Mouse (Mus musculus) intestine, embryonic 14.5 days (tissue): ENCODE measurements at regions not wholly inside any gene's neighbourhood (a gene's known extent, or its start where the extent isn't known, plus 50 kb on each side); places are given as distances from the start of the nearest gene placed in this dataset.

Experiments
- ATAC-seq: fragments of 200-750 bp; cut with Nextera tagmentation; replicated peaks from 2 replicates; pipeline ENCODE4 v1.8.0; 2017; ENCODE audit warnings: low read depth, moderate number of reproducible peaks, moderate TSS enrichment, moderate library complexity; ENCODE audit not compliant: low FRiP score, low TSS enrichment
- DNase-seq: peaks from one replicate; pipeline ENCODE4 v3.0.0-alpha.2; 2018; ENCODE audit warnings: low spot score
- H3K27ac ChIP-seq: fragments of 300-500 bp; sonication (generic); 2 replicates; pipeline ENCODE4 v1.5.1; 2014; ENCODE audit warnings: low read depth, mild to moderate bottlenecking, control low read depth
- H3K27me3 ChIP-seq: fragments of 300-500 bp; sonication (generic); replicated peaks from 2 replicates; pipeline ENCODE4 v1.6.1; 2014; ENCODE audit warnings: low read length, control low read depth; ENCODE audit not compliant: control insufficient read depth, insufficient read depth
- H3K36me3 ChIP-seq: fragments of 300-500 bp; sonication (generic); 2 replicates; pipeline ENCODE4 v1.6.1; 2014; ENCODE audit warnings: low read length, control low read depth; ENCODE audit not compliant: control insufficient read depth, insufficient read depth
- H3K4me1 ChIP-seq: fragments of 300-500 bp; sonication (generic); replicated peaks from 2 replicates; pipeline ENCODE4 v1.6.1; 2014; ENCODE audit warnings: low read length, control low read depth, mixed read lengths; ENCODE audit not compliant: control insufficient read depth, insufficient read depth
- H3K4me2 ChIP-seq: fragments of 300-500 bp; sonication (generic); 2 replicates; pipeline ENCODE4 v1.6.1; 2014; ENCODE audit warnings: low read length
- H3K4me3 ChIP-seq: fragments of 300-500 bp; sonication (generic); 2 replicates; pipeline ENCODE4 v1.5.1; 2014; ENCODE audit warnings: low read depth, low read length, control low read depth, mixed read lengths
- H3K9ac ChIP-seq: fragments of 300-500 bp; sonication (generic); 2 replicates; pipeline ENCODE4 v1.6.1; 2014; ENCODE audit warnings: mild to moderate bottlenecking, low read length
- H3K9me3 ChIP-seq: fragments of 300-500 bp; sonication (generic); 2 replicates; pipeline ENCODE4 v1.6.1; 2016; ENCODE audit warnings: low read length, control low read depth; ENCODE audit not compliant: control insufficient read depth
- WGBS: fragments of 180-500 bp; shearing (Covaris S2); extraction: QIAGEN DNeasy Blood & Tissue Kit; methylation state at CpG from one replicate; pipeline ENCODE4 v1.1.7; 2014; 5-methylcytosine and 5-hydroxymethylcytosine counted together

GRCm38 (mm10) chr3:37835135-37835534 lies 110.8 kb upstream of the Gm5148 start:
- H3K27ac ChIP-seq = peak overlapping the region; percentile 35; the same call in 1 of the 2 replicates
- no peaks in the 10 kb centered on the region for H3K27me3 ChIP-seq
- no peak overlapping the region for H3K9ac ChIP-seq
- no peaks in the 10 kb centered on the region for H3K9me3 ChIP-seq
- no peak overlapping the region for H3K4me3 ChIP-seq
- WGBS = 70% methylated on average over 5 of the region's 5 CpGs
- no peak overlapping the region for H3K4me2 ChIP-seq
- ATAC-seq = no peak
- 0 out of 2 replicates have a peak, but pooled peaks cover 4% of the 10 kb centered on the region for H3K4me1 ChIP-seq
- no peaks in the 10 kb centered on the region for H3K36me3 ChIP-seq
- DNase-seq = no peak

- Histone ChIP-seq H3K4me1 (0 out of 2 replicates have a peak, but pooled peaks cover 4% of the 10 kb centered on the region), H3K36me3 (no peaks in the 10 kb centered on the region), H3K4me3 (no peak overlapping the region), H3K27ac (no peak overlapping the region), H3K27me3 (no peaks in the 10 kb centered on the region), H3K9ac (no peak overlapping the region), H3K9me3 (no peaks in the 10 kb centered on the region), H3K4me2 (no peak overlapping the region)
- no peak for ATAC-seq
- DNase-seq = no peak
- 45% methylated on average over 3 of the region's 3 CpGs for WGBS
These were observed 110.3 kb upstream of the Gm5148 start for GRCm38 (mm10) chr3:37834626-37835025.

GRCm38 (mm10) chr3:37833387-37833786 lies 109.1 kb upstream of the Gm5148 start:
- WGBS = 86% methylated on average over 4 of the region's 4 CpGs
- H3K4me3 ChIP-seq = no peak overlapping the region
- H3K4me1 ChIP-seq = 0 out of 2 replicates have a peak, but pooled peaks cover 4% of the 10 kb centered on the region
- no peak overlapping the region for H3K4me2 ChIP-seq
- no peaks in the 10 kb centered on the region for H3K9me3 ChIP-seq
- no peaks in the 10 kb centered on the region for H3K27me3 ChIP-seq
- H3K36me3 ChIP-seq = no peaks in the 10 kb centered on the region
- DNase-seq (peak; percentile 20), ATAC-seq (no peak)
- H3K27ac ChIP-seq = no peak overlapping the region
- H3K9ac ChIP-seq = no peak overlapping the region

GRCm38 (mm10) chr3:37827546-37827945 lies 103.3 kb upstream of the Gm5148 start:
- H3K9ac ChIP-seq = no peak overlapping the region
- H3K36me3 ChIP-seq = no peaks in the 10 kb centered on the region
- no peak overlapping the region for H3K4me2 ChIP-seq
- H3K27ac ChIP-seq = no peak overlapping the region
- H3K9me3 ChIP-seq = 0 out of 2 replicates have a peak, but pooled peaks cover 2% of the 10 kb centered on the region
- no peak for DNase-seq
- no peak for ATAC-seq
- no peaks in the 10 kb centered on the region for H3K4me1 ChIP-seq
- no peaks in the 10 kb centered on the region for H3K27me3 ChIP-seq
- H3K4me3 ChIP-seq = no peak overlapping the region
- 57% methylated on average over 1 of the region's 1 CpGs for WGBS

- H3K4me2 ChIP-seq = no peak overlapping the region
- H3K27ac ChIP-seq = no peak overlapping the region
- no peaks in the 10 kb centered on the region for H3K36me3 ChIP-seq
- no peaks in the 10 kb centered on the region for H3K27me3 ChIP-seq
- H3K9me3 ChIP-seq = 0 out of 2 replicates have a peak, but pooled peaks cover 2% of the 10 kb centered on the region
- DNase-seq = peak; percentile 23
- no peak overlapping the region for H3K4me3 ChIP-seq
- H3K9ac ChIP-seq = no peak overlapping the region
- H3K4me1 ChIP-seq = no peaks in the 10 kb centered on the region
- no peak for ATAC-seq
- whole genome bisulfite sequencing = 93% methylated on average over 4 of the region's 4 CpGs
These were observed 101.3 kb upstream of the Gm5148 start for GRCm38 (mm10) chr3:37825602-37826001.

- Histone ChIP-seq H3K4me2 (no peak overlapping the region), H3K4me1 (no peaks in the 10 kb centered on the region), H3K36me3 (no peaks in the 10 kb centered on the region), H3K4me3 (no peak overlapping the region), H3K27me3 (no peaks in the 10 kb centered on the region), H3K9me3 (0 out of 2 replicates have a peak, but pooled peaks cover 2% of the 10 kb centered on the region), H3K9ac (no peak overlapping the region), H3K27ac (no peak overlapping the region)
- DNase-seq = peak; percentile 12
- 95% methylated on average over 5 of the region's 5 CpGs for WGBS
- ATAC-seq = no peak
These were observed 100.4 kb upstream of the Gm5148 start for GRCm38 (mm10) chr3:37824681-37825080.

GRCm38 (mm10) chr3:37819503-37819902 lies 95.2 kb upstream of the Gm5148 start:
- no peaks in the 10 kb centered on the region for H3K36me3 ChIP-seq
- H3K27ac ChIP-seq = no peak overlapping the region
- H3K4me3 ChIP-seq = no peak overlapping the region
- H3K4me1 ChIP-seq = no peaks in the 10 kb centered on the region
- H3K9ac ChIP-seq = no peak overlapping the region
- 0 out of 2 replicates have a peak, but pooled peaks cover 2% of the 10 kb centered on the region for H3K9me3 ChIP-seq
- DNase-seq (peak; percentile 44), ATAC-seq (no peak)
- whole genome bisulfite sequencing = 73% methylated on average over 3 of the region's 3 CpGs
- H3K4me2 ChIP-seq = no peak overlapping the region
- no peaks in the 10 kb centered on the region for H3K27me3 ChIP-seq

GRCm38 (mm10) chr3:37817434-37817805 lies 93.1 kb upstream of the Gm5148 start:
- no peak for ATAC-seq
- Histone ChIP-seq H3K9me3 (no peaks in the 10 kb centered on the region), H3K4me2 (no peak overlapping the region), H3K9ac (no peak overlapping the region), H3K4me3 (no peak overlapping the region), H3K4me1 (no peaks in the 10 kb centered on the region), H3K27me3 (no peaks in the 10 kb centered on the region), H3K27ac (no peak overlapping the region), H3K36me3 (no peaks in the 10 kb centered on the region)
- DNase-seq = peak; percentile 4
- 73% methylated on average over 3 of the region's 3 CpGs for WGBS

- no peak overlapping the region for H3K4me3 ChIP-seq
- no peaks in the 10 kb centered on the region for H3K36me3 ChIP-seq
- no peak overlapping the region for H3K4me2 ChIP-seq
- ATAC-seq (no peak), DNase-seq (peak; percentile 38)
- H3K9ac ChIP-seq = no peak overlapping the region
- H3K4me1 ChIP-seq = no peaks in the 10 kb centered on the region
- no peaks in the 10 kb centered on the region for H3K27me3 ChIP-seq
- WGBS = 60% methylated on average over 6 of the region's 6 CpGs
- H3K9me3 ChIP-seq = no peaks in the 10 kb centered on the region
- H3K27ac ChIP-seq = no peak overlapping the region
These were observed 92.6 kb upstream of the Gm5148 start for GRCm38 (mm10) chr3:37816781-37817433.
